Mouse (Mus musculus): Measurements from ENCODE around the gene Eya2. TPM values are rescaled to one million over a fixed set of nuclear protein-coding genes. Genes with fewer than 3 reads are reported as not detected.

Gene Eya2
- polyA plus RNA-seq, 1 experiment from 2014 or later: 3.2 TPM

DNA sequence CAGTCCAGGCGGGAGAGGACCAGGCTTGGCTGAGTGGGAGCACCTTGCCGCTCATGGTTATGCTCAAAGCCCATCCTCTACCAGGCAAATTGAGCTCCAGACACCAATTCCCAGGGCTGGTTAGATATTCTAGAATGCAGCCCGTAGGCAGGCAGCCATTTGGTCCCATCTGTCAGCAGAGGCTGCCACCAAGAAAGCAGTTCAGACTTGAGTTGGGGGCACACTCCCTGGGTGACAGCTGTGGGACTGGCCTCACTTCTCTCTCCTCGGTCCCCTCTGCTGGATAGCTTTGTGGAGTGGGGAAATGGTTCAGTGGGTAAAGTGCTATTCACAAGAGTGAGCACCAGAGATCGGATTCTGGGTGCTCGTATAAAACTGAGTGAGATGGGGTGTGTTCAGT, 32.0 kb downstream of the Eya2 start:
- ATAC-seq (ENCODE audit: low FRiP score, low TSS enrichment) (no peak), DNase-seq (peak; percentile 32)
- WGBS: 66% methylated on average over 6 of the region's 6 CpGs
- Histone ChIP-seq H3K36me3 (ENCODE audit: control insufficient read depth, insufficient read depth, low read length) (no peaks in the 10 kb centered on the region), H3K27ac (replicated peaks; ENCODE audit: low read depth, low read length) (0 out of 2 replicates have a peak overlapping the region, but pooled peaks have one; percentile 0), H3K9ac (replicated peaks; ENCODE audit: low read length) (no peak overlapping the region), H3K9me3 (ENCODE audit: control insufficient read depth, low read length) (no peaks in the 10 kb centered on the region), H3K27me3 (ENCODE audit: control insufficient read depth, insufficient read depth, low read length) (no peaks in the 10 kb centered on the region), H3K4me2 (ENCODE audit: low read length) (no peak overlapping the region), H3K4me1 (ENCODE audit: control insufficient read depth, insufficient read depth, low read length) (no peaks in the 10 kb centered on the region), H3K4me3 (replicated peaks; ENCODE audit: low read depth, low read length) (no peak overlapping the region)

DNA sequence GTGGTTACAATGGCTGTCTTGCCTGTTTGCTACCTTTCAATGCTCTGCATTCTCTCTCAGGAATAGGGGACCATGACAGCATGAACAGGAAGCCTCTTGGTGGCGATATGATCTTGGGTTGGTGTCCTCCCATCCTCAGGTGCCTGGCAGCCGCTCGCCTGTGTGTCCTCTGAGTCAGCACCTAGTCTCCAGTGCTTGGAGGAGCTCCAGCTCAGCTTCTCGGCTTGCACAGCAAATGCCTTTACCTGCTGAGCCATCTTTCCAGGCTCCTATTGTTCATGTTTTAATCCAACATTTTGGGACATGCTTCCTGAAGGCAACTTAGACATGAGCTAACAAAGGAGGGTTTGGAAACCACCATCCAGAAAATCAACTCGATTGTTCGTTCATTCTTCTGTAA, 33.1 kb downstream of the Eya2 start:
- Histone ChIP-seq H3K9ac (replicated peaks; ENCODE audit: low read length) (no peak overlapping the region), H3K9me3 (ENCODE audit: control insufficient read depth, low read length) (no peaks in the 10 kb centered on the region), H3K27me3 (ENCODE audit: control insufficient read depth, insufficient read depth, low read length) (no peaks in the 10 kb centered on the region), H3K4me2 (ENCODE audit: low read length) (no peak overlapping the region), H3K4me1 (ENCODE audit: control insufficient read depth, insufficient read depth, low read length) (no peaks in the 10 kb centered on the region), H3K36me3 (ENCODE audit: control insufficient read depth, insufficient read depth, low read length) (no peaks in the 10 kb centered on the region), H3K27ac (replicated peaks; ENCODE audit: low read depth, low read length) (no peak overlapping the region), H3K4me3 (replicated peaks; ENCODE audit: low read depth, low read length) (no peak overlapping the region)
- DNase-seq (no peak), ATAC-seq (ENCODE audit: low FRiP score, low TSS enrichment) (no peak)
- 67% methylated on average over 6 of the region's 6 CpGs for WGBS

DNA sequence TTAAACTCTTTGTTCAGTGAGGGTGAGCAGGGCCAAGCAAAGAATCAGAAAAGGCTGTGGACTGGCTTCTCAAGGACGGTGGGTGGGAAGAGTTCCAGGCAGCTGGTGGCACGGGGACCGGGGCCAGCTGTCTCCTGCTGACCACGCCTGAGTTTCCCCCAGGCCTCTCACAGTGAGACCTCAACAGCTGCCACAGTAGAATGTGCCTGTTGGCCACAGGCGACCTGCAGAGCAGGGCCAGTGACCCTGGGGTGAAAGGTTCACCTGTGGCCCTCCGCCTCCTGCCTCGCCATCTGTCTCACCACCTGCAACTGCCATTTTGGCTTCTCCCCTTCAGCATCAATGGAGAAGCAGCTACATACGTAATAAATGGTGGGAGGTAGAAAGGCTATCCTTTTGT, 35.1 kb downstream of the Eya2 start:
- ATAC-seq (ENCODE audit: low FRiP score, low TSS enrichment): no peak
- Histone ChIP-seq H3K9me3 (ENCODE audit: control insufficient read depth, low read length) (no peaks in the 10 kb centered on the region), H3K27ac (replicated peaks; ENCODE audit: low read depth, low read length) (no peak overlapping the region), H3K4me2 (ENCODE audit: low read length) (no peak overlapping the region), H3K4me3 (replicated peaks; ENCODE audit: low read depth, low read length) (no peak overlapping the region), H3K27me3 (ENCODE audit: control insufficient read depth, insufficient read depth, low read length) (no peaks in the 10 kb centered on the region), H3K9ac (replicated peaks; ENCODE audit: low read length) (no peak overlapping the region), H3K36me3 (ENCODE audit: control insufficient read depth, insufficient read depth, low read length) (no peaks in the 10 kb centered on the region), H3K4me1 (ENCODE audit: control insufficient read depth, insufficient read depth, low read length) (0 out of 2 replicates have a peak, but pooled peaks cover 4% of the 10 kb centered on the region)
- WGBS: 41% methylated on average over 8 of the region's 8 CpGs
- DNase-seq: no peak

DNA sequence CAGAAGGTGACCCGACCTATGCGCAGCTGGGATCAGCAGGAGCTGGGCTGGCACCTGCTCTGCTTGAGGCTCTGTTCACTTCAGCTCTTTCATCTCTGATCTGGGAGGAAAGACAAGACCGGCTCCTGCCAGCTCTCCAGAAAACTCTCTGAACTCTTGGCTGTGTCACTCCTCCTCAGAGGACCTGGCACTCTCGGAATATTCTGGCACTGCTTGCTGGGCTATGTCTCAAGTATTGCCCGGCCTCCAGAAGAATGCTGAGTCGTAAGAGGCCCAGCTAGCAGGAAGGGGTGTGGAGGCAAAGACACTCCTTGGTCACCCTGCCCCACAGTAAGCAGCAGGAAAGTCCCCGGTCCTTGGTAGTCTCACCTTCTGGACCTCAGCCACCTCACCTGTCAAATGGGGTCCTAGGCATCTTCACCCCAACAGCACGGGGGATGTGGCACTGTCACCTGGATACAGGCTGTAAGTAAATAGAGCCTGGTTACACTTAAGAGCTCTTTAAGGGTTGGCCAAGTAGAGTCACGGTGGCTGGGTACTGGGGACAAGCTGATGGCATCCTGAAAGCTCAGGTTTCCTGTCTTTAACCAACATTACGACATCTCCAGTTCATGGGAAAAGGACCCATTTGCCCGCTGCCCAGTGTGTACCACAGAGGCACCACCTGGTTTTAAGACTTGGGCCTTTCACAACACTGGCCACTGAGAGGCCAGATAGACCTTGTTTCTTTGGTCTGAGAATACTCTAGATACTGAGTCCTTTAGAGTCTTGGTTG, 38.4 kb downstream of the Eya2 start:
- H3K4me3 ChIP-seq (replicated peaks; ENCODE audit: low read depth, low read length): no peak overlapping the region
- H3K27ac ChIP-seq (replicated peaks; ENCODE audit: low read depth, low read length): no peak overlapping the region
- H3K9ac ChIP-seq (replicated peaks; ENCODE audit: low read length): no peak overlapping the region
- ATAC-seq (ENCODE audit: low FRiP score, low TSS enrichment): no peak
- 84% methylated on average over 11 of the region's 11 CpGs for WGBS
- no peak overlapping the region for H3K4me2 ChIP-seq (ENCODE audit: low read length)
- no peak for DNase-seq
- H3K4me1 ChIP-seq (ENCODE audit: control insufficient read depth, insufficient read depth, low read length): 0 out of 2 replicates have a peak, but pooled peaks cover 4% of the 10 kb centered on the region
- no peaks in the 10 kb centered on the region for H3K9me3 ChIP-seq (ENCODE audit: control insufficient read depth, low read length)
- H3K27me3 ChIP-seq (ENCODE audit: control insufficient read depth, insufficient read depth, low read length): no peaks in the 10 kb centered on the region
- no peaks in the 10 kb centered on the region for H3K36me3 ChIP-seq (ENCODE audit: control insufficient read depth, insufficient read depth, low read length)

- H3K27ac ChIP-seq (replicated peaks; ENCODE audit: low read depth, low read length): no peak overlapping the region
- no peaks in the 10 kb centered on the region for H3K36me3 ChIP-seq (ENCODE audit: control insufficient read depth, insufficient read depth, low read length)
- no peak for ATAC-seq (ENCODE audit: low FRiP score, low TSS enrichment)
Measured at GRCm38 (mm10) chr2:165634481-165634880, 39.6 kb downstream of the Eya2 start.

GRCm38 (mm10) chr2:165639075-165639755, 44.4 kb downstream of the Eya2 start:
- no peaks in the 10 kb centered on the region for H3K9me3 ChIP-seq (ENCODE audit: control insufficient read depth, low read length)
- ATAC-seq (ENCODE audit: low FRiP score, low TSS enrichment) (no peak), DNase-seq (no peak)
- no peak overlapping the region for H3K4me2 ChIP-seq (ENCODE audit: low read length)
- no peak overlapping the region for H3K27ac ChIP-seq (replicated peaks; ENCODE audit: low read depth, low read length)
- peaks cover 15% of the 10 kb centered on the region; the same call in 1 of the 2 replicates for H3K4me1 ChIP-seq (ENCODE audit: control insufficient read depth, insufficient read depth, low read length)
- 79% methylated on average over 11 of the region's 11 CpGs for WGBS
- H3K4me3 ChIP-seq (replicated peaks; ENCODE audit: low read depth, low read length): no peak overlapping the region
- H3K27me3 ChIP-seq (ENCODE audit: control insufficient read depth, insufficient read depth, low read length): no peaks in the 10 kb centered on the region
- no peak overlapping the region for H3K9ac ChIP-seq (replicated peaks; ENCODE audit: low read length)
- H3K36me3 ChIP-seq (ENCODE audit: control insufficient read depth, insufficient read depth, low read length): no peaks in the 10 kb centered on the region

More at GRCm38 (mm10) chr2:165634481-165634880, 39.6 kb downstream of the Eya2 start:
- 0 out of 2 replicates have a peak, but pooled peaks cover 4% of the 10 kb centered on the region for H3K4me1 ChIP-seq (ENCODE audit: control insufficient read depth, insufficient read depth, low read length)
- H3K9ac ChIP-seq (replicated peaks; ENCODE audit: low read length): no peak overlapping the region
- DNase-seq: no peak
- WGBS: 68% methylated on average over 7 of the region's 7 CpGs
- no peaks in the 10 kb centered on the region for H3K27me3 ChIP-seq (ENCODE audit: control insufficient read depth, insufficient read depth, low read length)
- no peaks in the 10 kb centered on the region for H3K9me3 ChIP-seq (ENCODE audit: control insufficient read depth, low read length)
- no peak overlapping the region for H3K4me2 ChIP-seq (ENCODE audit: low read length)
- H3K4me3 ChIP-seq (replicated peaks; ENCODE audit: low read depth, low read length): no peak overlapping the region

GRCm38 (mm10) chr2:165641909-165642505, 47.2 kb downstream of the Eya2 start:
- ATAC-seq (ENCODE audit: low FRiP score, low TSS enrichment): no peak
- no peak overlapping the region for H3K4me3 ChIP-seq (replicated peaks; ENCODE audit: low read depth, low read length)

GRCm38 (mm10) chr2:165643596-165643995, 48.8 kb downstream of the Eya2 start:
- WGBS: 61% methylated on average over 3 of the region's 3 CpGs
- H3K9ac ChIP-seq (replicated peaks; ENCODE audit: low read length): no peak overlapping the region
- no peak overlapping the region for H3K27ac ChIP-seq (replicated peaks; ENCODE audit: low read depth, low read length)
- no peaks in the 10 kb centered on the region for H3K27me3 ChIP-seq (ENCODE audit: control insufficient read depth, insufficient read depth, low read length)
- no peaks in the 10 kb centered on the region for H3K9me3 ChIP-seq (ENCODE audit: control insufficient read depth, low read length)
- no peaks in the 10 kb centered on the region for H3K36me3 ChIP-seq (ENCODE audit: control insufficient read depth, insufficient read depth, low read length)
- H3K4me2 ChIP-seq (ENCODE audit: low read length): no peak overlapping the region
- no peak overlapping the region for H3K4me3 ChIP-seq (replicated peaks; ENCODE audit: low read depth, low read length)
- no peak for DNase-seq
- H3K4me1 ChIP-seq (ENCODE audit: control insufficient read depth, insufficient read depth, low read length): peaks cover 11% of the 10 kb centered on the region; the same call in 1 of the 2 replicates
- ATAC-seq (ENCODE audit: low FRiP score, low TSS enrichment): no peak

More at GRCm38 (mm10) chr2:165641909-165642505, 47.2 kb downstream of the Eya2 start:
- Histone ChIP-seq H3K27me3 (ENCODE audit: control insufficient read depth, insufficient read depth, low read length) (no peaks in the 10 kb centered on the region), H3K9ac (replicated peaks; ENCODE audit: low read length) (peak overlapping the region; percentile 9; the same call in 1 of the 2 replicates), H3K9me3 (ENCODE audit: control insufficient read depth, low read length) (no peaks in the 10 kb centered on the region), H3K36me3 (ENCODE audit: control insufficient read depth, insufficient read depth, low read length) (no peaks in the 10 kb centered on the region), H3K27ac (replicated peaks; ENCODE audit: low read depth, low read length) (0 out of 2 replicates have a peak overlapping the region, but pooled peaks have one; percentile 37), H3K4me2 (ENCODE audit: low read length) (no peak overlapping the region), H3K4me1 (ENCODE audit: control insufficient read depth, insufficient read depth, low read length) (peaks cover 11% of the 10 kb centered on the region; the same call in 1 of the 2 replicates)
- peak; percentile 45 for DNase-seq
- 60% methylated on average over 14 of the region's 14 CpGs for WGBS

Measured in midbrain, embryonic 14.5 days (tissue).